ENCODE assay signal across 10 mouse cellular contexts in genomic region chr16:97602256-97602655, GRCm38 (mm10). TPM values are rescaled to one million over a fixed set of nuclear protein-coding genes. Genes with fewer than 3 reads are reported as not detected.
A peak's percentile ranks its signal among the peaks of the same experiment; 100 is the strongest.
DNase-seq lines count a peak whose midpoint lies in the region; ATAC-seq lines count a peak whose summit lies in the region.
"Had no signal": no experiment of that assay in that cellular context is flagged by ENCODE, and none has a peak within 500 bp of the region (broad histone marks: within the 10 kb centered on the region; RNA-seq: fewer than 3 reads in every experiment).

No protein-coding gene starts in this region.

- no peak for ATAC-seq in inflammation-experienced regulatory T-cells, adult 6 months
- no peak for ATAC-seq in hindbrain, embryonic 13.5 days (ENCODE audit: low FRiP score)

- intact Hi-C loops in left cerebral cortex, postnatal 10 days (cut with DNase I) = no loop called here

- H3K9me3 ChIP-seq in hindbrain, embryonic 13.5 days = no peaks in the 10 kb centered on the region
- H3K9me3 ChIP-seq: limb, embryonic 13.5 days had no signal

- WGBS in hindbrain, embryonic 13.5 days = 86% methylated on average over 1 of the region's 1 CpGs

- no peaks in the 10 kb centered on the region for H3K4me1 ChIP-seq in hindbrain, embryonic 13.5 days (replicated peaks)
- H3K4me1 ChIP-seq: limb, embryonic 13.5 days had no signal

- no peak overlapping the region for H3K4me2 ChIP-seq in hindbrain, embryonic 13.5 days
- H3K4me2 ChIP-seq: limb, embryonic 13.5 days had no signal

- 0 out of 2 replicates have a peak, but pooled peaks cover 4% of the 10 kb centered on the region for H3K27me3 ChIP-seq in hindbrain, embryonic 13.5 days

- no peak overlapping the region for H3K27ac ChIP-seq in hindbrain, embryonic 13.5 days
- H3K27ac ChIP-seq: limb, embryonic 13.5 days had no signal

- DNase-seq in cerebellum, adult 9-11 months = peak; percentile 10
- no peak for DNase-seq in cerebellum, adult 8-10 months
- DNase-seq in ovary, postnatal 14 days (ENCODE audit: low spot score) = peak; percentile 12
- no peak for DNase-seq in ovary, adult 18-20 months (ENCODE audit: low spot score)
- peak; percentile 29 to 41 for DNase-seq in left cerebral cortex, postnatal 10 days (ENCODE audit: extremely low spot score in 1 of 2, low spot score in 2 of 2)
- DNase-seq in liver = no peak

- no peak overlapping the region for H3K9ac ChIP-seq in hindbrain, embryonic 13.5 days
- H3K9ac ChIP-seq: limb, embryonic 13.5 days had no signal

- no peaks in the 10 kb centered on the region for H3K36me3 ChIP-seq in hindbrain, embryonic 13.5 days
- H3K36me3 ChIP-seq: limb, embryonic 13.5 days had no signal

- H3K4me3 ChIP-seq in hindbrain, embryonic 13.5 days = no peak overlapping the region
- H3K4me3 ChIP-seq: limb, embryonic 13.5 days had no signal

RNA-seq across cellular contexts. Expression of gene Tmprss2, which starts 8.7 kb away (rescaled TPM):
- total RNA-seq in left cerebral cortex, postnatal 10 days (2021) = under 1 TPM in 1 of 2 experiments, not detected in 1; 0.75 TPM
- under 1 TPM in 1 of 3 experiments, not detected in 2; 0.22 TPM for polyA plus RNA-seq in inflammation-experienced regulatory T-cells, adult 6 months (2017; shearing (Covaris generic))
- polyA plus RNA-seq in hindbrain, embryonic 13.5 days (2015; fragmentation: Nextera tagmentation; extraction: Ambion mirVana) = 0.19 TPM in 1 of 2 replicates, not detected in the other
- total RNA-seq: common myeloid progenitor, adult 5-6 weeks had no signal

Comparison
In these comparisons a context has a peak if more than half of its experiments do, and no peak if none do; other contexts are left out.
1. DNase-seq: peak in cerebellum, adult 9-11 months (single experiment), ovary, postnatal 14 days (single experiment) and left cerebral cortex, postnatal 10 days (2 of 2); none in cerebellum, adult 8-10 months (single experiment), ovary, adult 18-20 months (single experiment) and liver (single experiment).